Mouse (Mus musculus) retina, postnatal 1 day (tissue): ENCODE data around the gene Safb.

Experiments
- DNase-seq: peaks from one replicate; pipeline ENCODE4 v3.0.0-alpha.2; 2012

Gene Safb

DNA sequence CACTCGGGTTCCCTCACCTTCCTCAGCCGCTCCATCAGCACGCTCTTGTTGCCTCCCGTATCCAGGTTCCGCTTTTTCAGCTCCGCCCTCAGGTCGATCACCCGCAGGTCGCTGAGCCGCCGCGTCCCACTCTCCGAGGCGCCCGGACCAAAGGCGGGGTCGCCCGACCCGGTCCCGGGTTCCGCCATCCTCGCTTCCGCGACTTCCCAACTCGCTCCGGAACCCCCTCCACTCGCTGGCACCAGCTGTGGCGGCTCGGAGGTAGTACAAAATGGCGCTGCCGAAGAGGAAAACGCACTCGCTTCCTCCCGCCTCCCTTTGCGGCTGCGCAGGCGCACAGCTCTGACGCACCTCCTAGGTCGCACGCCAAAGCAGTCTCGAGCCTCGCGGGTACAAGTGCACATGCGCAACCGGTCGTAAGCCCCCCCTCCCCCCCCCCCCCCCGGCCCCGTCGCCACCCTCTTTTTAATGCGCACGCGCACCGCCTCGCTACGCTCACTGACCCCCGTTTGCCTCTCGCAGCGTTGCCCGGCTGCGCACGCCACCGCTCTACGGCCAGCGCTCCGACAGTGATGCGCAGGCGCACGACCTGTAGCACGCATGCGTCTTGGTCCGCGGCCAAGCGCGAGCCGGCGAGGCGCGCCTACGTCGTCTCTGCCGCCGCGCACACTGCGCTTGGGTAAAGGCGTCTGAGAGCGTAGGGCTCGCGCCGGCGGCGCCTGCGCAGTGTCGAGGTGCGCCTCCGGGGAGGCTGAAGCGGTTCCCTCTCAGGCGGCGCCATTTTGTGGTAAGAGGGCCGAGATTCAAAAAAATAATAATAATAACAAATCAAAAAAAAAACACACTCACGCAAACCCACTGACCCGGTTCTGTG lies at the start of gene Safb, which contains the start of gene Safb2:
TSS of gene Safb (plus strand) at position 569 of the 874 bp plus-strand sequence.
TSS of gene Safb2 (minus strand) at position 329 of the 874 bp plus-strand sequence.
- DNase-seq, result peak; percentile 99

DNA sequence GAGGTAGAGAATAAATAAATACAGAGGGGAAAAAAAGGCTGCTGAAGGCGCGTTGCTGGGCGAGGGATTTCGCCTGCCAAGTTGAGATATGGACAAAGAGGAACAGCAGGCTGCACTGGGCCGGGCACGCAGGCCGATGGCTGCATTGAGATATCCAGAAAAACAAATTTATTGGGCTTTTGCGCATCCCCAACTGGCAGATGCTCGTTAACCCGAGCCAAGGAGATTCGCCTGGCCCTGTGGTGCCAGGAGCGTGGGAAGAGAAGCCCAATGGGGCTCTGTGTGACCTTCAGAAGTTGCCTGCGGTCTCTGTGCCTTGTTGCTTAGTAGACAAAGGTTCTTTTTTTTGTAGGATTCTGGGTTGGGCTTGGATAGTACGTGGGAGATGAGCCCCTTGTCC lies 48.4 kb upstream of the Safb start:
- DNase-seq, result no peak

DNA sequence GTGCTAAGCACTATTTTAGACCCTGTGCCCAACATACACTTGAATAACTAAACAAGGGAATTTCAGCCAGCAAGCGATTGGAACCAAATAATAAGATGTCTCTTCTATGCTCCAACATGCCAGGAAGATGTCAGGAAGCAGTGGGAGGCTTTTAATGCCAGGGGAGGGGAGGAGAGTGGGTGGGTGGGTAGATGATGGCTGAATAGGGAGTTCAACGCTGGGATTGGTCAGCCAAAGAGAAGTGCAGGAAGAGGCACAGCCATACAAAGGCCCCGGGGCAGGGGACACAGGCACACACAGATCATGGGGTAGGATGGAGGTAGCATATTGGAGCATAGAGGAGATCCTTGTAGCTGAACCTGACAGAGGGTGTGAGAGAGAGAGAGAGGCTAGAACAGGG lies 47.8 kb upstream of the Safb start:
- no peak for DNase-seq

DNA sequence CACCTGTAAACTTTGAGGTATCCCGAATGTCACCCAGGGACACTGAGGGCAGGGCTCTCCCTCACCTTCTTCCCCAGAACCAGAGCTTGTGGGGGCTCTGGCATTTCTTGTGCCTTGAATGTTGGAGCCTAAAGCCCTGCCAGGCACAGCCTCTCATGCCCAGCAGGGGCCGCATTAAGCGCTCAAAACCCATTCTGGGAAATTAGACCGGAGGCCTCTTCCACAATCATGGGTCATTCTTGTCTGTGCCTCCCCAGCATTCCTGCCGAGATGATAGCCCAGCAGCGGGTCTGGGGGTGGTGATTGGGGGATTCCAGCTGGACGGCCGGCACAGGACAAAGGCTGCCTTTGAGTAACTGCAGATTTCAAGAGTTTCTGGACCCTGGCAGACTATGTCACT lies 46.7 kb upstream of the Safb start:
- DNase-seq, result peak; percentile 84

DNA sequence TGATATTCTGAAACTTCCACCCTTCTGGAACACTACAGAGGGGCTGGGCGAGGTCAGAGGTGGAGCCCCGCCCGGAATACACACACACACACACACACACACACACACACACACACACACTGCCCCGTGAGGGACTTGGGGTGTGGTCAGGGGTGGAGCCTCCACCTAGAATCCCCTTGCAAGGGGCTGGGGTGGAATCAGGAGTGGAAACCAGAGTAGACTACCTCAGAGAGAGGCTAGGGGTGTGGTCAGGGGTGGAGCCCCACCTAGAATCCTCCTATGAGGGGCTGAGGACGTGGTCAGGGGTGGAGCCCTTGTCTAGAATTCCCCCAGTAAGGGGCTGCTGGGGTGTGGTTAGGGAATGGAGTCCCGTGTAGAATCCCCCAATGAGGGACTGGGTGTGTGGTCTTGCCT lies 44.1 kb upstream of the Safb start:
- peak; percentile 50 for DNase-seq

DNA sequence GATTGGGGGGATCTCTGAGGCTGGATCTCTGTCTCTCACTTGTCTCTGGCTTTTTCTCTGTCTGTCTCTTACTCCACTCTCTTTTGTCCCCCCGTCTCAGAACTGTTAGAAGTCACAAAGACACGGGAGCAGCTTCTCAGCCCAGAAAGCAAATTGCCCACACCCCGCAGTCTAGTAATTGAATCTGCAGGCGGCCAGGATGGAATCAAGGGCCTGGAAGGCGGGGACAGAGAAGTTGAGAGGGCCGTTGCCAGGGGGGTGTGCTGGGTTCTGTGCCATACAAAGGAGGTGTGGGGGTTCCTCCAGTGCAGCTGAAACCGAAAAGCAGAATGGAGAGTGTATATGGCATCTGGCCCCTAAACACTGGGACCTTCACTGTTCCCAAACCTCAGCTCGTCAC lies 41.9 kb upstream of the Safb start:
- DNase-seq, result no peak

DNA sequence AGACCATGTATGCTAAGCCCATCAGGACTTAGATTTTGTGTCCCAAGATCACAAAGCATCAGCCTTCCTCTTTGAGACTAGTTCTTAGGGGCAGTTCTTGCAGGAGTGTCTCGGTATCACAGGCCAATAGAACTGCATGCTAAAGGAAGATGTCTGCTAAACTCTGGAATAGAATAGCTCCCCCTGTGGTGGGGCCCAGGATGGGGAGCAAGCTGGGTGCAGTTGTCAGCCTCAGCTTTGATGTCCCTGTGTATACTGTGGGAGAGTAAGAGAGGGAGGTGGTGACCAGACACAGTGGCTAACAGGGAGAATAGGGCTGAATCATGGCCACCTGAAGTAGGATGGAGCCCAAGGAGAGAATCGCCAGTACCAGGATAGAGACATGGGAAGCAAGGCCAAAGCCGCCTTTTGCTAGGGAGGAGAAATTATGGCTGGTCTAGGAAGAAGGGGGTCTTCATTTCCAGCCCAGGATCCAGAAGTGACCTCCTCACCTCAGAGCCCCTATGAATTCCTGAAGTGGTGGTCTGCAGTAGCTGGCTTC lies 40.9 kb upstream of the Safb start:
- DNase-seq, result no peak

DNA sequence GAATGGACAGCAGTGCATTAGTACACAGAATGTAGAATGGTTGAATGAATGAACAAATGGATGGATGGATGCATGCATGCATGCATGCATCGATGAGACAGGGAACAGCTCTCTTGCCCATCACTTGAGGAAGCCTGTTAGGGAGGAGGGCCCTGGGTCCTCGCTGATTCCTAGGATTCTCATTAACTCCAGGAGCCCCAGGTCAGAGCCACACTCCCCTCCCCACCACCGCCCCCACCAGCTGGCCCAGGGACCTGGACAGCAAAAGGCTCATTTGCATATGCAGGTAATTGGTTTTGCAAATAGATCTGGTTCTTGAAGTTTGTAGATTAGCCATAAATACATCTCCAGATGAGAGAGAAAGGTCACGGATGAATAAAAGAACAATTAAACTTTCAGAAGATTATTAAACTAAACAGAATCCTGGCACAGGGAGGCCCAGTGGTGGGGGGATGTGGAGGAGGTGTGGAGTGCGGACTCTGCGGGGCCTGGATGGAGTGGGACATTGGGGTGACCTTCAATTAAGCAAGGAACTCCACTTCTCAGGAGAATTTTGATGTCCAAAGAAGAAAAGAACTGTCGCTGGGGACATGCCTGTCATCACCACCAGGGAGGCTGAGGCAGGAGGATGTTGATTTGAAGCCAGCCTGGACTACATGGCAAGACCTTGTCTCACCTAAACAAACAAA lies 39.8 kb upstream of the Safb start:
- DNase-seq, result no peak

DNA sequence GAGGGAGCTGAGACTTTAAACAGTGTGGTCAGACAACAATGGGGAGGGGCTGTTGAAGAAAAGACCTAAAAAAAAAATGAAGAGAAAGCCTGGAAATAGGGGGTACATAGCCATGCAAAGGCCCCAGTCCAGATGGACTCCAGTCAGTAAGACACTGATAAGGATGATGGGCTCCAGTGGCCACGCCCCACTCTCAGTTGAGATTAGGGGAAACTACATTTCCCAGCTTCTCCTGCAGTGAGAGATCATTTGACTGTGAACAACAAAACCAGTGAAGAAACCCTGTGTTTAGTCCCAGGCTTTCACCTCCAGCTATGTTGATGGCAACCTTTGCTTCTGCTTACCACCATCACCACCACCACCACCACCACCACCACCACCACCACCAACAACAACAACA lies 38.7 kb upstream of the Safb start:
- DNase-seq, result no peak

DNA sequence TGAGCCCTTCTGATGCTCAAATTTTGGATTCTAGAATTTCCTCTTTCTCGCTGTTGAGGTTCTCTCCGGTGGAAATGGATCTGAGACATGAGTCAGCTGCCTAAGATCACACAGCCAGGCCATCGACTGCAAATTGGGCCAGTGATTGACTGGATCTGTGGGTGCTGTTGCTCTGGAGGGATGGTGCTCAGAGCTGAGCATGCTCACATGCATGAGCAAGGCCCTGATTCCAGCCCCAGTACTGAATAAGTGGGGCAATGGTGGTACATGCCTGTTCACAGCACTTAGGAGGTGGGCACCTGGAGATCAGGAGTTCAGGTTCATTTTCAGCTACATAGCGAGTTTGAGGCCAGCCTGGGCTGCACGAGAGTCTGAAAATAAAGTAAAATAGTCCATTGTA lies 38.0 kb upstream of the Safb start:
- no peak for DNase-seq

DNA sequence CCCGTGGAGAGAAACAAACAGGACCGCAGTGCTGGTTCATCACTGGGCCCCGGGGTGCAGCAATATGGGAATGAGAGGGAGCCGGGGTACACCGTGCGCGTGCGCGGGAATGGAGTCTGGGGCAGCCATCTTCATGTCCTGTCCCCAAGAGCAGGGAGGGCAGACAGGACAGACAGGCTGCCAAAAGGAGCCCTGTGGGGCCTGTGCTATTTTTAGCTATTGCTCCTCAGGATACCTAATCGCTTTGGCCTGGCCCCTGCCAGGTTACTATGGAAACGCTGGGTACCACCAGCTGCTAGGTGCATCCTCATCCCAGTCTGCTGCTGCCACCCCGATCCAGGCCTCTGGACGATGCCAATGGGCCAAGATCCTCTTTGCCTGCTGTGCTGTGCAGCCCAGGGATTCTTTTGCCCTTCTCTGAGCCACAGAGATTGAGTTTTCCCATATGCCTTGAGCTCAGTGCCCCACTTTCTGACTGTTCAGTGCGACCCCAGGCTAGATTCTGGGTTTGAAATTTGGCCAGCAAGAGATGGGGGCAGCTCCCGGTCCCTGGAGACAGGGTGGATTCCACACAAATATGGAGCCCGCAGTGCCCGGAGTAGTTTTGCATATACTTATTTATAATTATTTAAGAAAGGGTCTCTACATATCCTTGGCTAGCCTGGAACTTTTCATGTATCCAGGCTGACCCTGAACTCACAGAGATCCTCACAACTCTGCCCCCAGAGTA lies 37.3 kb upstream of the Safb start:
- peak; percentile 69 for DNase-seq

DNA sequence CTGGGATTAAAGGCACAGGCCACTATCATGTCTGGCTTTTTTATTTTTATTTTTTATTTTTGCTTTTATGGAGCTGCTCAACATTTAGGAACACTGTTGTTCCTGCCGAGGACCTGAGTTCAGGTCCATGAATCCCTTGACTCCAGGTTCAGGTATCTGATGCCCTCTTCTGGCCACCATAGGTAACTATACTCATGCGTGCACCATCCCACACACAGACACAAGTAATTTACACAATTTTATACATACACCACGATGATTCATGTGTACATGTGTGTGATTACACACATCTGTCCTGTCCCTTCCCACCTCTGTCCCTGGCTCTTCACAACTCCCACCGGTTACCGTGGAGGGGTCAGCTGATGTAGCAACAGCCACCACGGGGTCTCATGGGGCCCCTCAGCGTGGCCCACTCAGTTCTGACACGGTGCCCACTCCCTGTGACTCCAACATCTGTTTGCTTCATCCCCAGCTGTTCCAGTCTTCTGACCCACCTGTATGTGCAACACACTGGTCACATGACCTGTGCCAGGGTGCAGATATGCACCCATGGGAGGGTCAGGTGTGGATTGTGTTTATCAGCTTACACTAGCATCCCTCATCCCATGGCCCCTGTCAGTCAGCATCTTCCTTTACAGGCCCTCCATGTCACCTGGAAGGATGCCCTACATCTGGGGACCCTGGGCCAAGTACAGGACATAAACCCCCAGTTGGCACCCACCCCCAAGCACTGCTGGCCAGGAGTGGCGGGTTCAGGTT lies 36.6 kb upstream of the Safb start:
- no peak for DNase-seq

DNA sequence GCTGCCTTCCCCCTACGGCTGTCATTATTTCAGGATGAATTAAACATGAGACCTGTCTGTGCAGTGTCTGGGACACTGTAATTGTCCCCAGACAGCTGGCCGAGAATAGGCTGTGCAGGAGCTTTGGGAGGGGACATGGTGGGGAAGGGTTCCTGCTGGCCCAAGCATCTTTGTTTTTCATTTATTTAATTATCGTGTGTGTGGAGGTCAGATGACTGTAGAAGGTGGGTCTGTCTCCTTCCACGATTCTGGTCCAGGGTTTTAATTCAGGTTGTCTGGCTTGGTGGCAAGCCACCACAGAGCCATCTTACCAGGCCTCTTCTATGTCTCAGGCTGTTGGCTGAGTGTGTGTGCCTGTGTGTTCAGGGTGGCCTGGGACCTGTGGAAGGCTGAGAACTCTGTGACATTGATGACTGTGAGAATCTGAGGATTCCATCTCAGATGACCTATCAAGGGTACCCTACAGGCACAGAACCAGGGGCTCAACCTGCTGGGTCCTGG lies 36.0 kb upstream of the Safb start:
- DNase-seq, result no peak

DNA sequence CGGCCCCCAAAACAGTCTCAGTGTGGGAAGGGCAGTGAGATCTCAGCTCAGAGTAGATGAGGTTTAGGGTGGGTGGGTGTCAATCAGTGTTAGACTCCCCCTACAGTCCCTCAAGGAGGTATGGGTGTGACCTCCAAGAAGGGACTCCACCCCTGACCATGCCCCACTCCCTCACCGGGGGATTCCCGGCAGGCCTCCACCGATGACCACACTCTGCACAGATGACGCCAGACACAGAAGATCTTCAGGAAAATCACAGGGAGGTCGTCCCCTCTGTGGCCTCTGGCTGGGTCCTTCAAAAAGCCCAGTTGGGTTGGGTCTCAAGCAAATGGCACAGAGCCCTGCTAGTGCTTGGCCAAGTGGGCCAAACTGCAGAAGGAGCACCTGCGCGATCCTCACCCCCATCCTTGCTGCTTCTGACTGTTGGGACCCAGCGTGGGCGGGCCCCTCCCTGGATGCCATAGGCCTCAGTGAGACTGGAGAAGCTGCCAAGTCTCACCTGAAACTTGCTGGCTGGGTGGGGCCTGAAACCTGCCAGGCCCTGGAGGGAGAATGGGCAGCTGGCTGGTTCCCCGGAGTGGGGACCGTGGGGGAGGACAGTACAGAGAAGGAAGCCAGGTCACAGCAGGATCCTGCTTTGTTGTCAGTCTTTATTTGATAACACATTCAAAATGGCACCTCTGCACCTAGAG lies 33.7 kb upstream of the Safb start:
- no peak for DNase-seq

DNA sequence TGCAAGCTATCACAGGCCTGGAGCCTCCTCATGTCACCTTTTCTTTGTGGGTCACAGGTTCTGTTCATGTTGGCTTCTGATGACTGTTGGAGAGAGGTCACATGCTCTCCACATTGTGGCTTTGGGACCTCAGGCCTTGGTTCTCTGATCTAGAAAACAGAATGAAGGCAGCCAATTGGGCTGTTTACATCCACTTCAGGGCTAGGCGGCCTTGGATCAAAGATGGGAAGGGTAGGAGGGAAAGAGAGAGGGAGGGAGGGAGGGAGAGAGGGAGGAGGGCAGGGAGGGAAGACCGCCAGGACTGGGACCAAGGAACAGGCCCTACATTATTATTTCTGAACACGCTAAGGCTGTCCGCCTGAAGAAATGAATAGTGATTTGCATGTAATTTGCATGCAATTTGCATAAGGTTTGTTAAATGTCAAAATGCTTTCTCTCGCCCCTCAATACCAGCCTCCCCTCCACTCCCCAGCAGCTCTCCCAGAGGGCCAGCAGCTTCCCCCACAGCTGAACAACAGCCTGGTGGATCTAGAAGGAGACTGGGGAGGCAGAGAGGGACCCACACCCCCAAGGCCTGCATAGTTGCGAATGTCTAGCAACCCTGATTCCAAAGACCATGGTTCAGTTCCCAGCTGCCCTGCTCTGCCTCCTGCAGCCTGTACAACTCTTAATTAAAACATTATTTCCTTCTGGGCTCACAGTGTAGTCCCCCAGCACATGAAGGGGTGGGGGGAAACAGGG lies 32.6 kb upstream of the Safb start:
- DNase-seq, result no peak

DNA sequence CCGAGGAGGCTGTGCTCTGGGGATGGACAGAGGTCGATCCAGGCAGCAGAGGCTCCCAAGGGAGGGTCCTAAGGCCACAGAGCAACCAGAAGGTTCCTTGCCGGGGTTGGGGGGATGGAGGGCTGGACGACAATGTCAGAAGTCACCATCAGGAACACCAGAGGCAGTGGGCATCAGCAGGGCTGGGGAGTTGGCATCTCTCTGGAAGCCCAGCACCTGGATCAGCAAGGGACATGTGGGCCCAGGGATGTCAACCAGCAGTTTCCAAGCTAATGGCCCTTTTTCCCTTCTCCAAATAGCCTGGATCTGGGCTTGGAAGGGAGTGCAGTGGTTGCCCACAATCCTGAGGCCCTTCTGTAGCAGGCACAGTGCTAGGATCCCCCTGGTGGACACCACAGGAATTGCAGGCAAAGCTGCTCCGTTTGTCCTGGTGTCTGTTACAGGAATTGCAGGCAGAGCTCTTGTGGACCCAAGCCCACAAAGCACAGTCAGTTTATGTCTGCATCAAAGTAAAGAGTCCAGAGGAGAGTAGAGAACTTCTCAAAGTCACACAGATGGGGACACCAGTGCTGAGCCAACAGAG lies 31.8 kb upstream of the Safb start:
- peak; percentile 72 for DNase-seq

DNA sequence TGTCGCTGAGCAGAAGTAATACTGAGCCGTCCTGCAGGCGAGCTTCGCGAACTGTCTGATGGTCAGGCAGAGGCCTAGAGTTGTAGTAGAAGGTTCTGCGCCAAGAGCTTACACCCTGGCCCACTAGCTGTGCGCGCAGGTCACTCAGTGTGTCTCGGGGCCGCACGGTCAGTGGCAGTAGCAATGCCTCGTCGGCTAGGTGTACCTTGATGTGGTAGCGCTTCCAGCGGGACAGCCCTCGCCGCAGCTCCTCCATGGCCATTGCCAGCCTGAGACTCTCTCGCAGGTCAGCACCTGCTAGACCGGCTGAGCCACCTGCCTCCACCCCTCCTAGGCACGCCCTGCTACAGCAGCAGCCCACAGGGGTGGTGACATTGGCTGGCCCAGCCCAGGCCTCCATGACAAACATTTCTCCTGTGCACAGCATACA lies 30.5 kb upstream of the Safb start, which contains the start of gene Gm20219:
TSS of gene Gm20219 (minus strand) at position 266 of the 430 bp plus-strand sequence.
- no peak for DNase-seq

DNA sequence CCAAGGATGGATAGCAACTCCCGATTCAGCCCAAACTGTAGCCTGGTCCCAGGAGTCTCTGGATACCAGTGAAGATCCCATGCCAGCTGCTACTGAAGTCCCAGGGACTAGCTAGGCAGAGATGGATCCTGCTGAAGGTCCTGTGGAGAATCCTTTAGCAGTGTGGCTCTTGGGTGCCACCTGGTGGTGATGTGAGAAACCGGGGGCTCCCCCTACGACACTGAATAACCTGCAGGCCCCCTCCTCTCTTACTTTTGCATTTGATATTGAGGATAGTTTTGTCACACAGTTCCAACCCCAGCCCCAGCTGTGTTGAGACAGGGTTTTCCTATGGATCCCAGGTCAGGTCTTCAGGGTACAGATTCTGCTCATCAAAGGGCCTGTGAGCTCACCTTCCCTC lies 26.2 kb upstream of the Safb start:
- peak; percentile 85 for DNase-seq

DNA sequence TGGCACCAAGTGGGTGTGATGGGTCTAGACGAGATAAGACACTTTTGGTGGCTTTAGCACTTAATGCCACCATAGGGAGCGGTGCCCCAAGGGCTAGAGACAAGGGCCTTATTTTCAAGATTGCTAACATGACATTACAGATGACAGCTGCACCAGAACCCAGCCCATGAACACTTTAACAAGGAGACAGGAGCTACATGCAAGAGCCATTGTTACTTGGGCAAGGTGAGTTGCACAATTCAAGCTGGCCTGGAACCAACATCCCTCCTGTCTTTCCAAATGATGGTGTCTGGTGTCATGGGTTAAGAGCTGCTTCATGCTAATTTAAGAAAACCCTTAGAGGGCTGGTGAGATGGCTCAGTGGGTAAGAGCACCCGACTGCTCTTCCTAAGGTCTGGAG lies 25.2 kb upstream of the Safb start:
- no peak for DNase-seq

DNA sequence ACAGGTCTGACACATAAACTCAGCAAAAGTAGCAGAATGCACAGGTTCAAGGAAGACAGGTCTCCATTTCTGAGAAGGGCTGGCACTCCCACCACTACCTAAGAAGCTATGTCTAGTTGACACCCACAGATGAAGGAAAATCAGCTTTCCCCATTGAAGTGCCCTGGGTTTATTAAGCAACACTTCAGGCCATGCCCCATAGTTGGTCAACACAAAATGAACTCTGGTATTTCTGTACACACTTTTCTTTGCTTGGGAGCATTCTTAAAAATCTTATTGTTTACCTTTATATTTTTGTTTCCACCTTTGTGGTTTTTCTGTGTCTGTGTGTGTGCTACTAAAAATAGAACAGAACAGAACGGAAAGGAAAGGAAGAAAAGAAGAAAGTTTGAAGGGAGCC lies 24.5 kb upstream of the Safb start:
- DNase-seq, result no peak
